Mouse (Mus musculus) small intestine, adult 2 months (tissue): Measurements from ENCODE around the gene Trip6.

Experiments used
- CTCF ChIP-seq: fragments of 200-500 bp; IDR thresholded peaks from 2 replicates; pipeline ENCODE4 v1.5.1; 2012; ENCODE audit warnings: low read depth, mild to moderate bottlenecking, control low read depth, inconsistent platforms, low read length, moderate library complexity, mixed read lengths; ENCODE audit not compliant: insufficient replicate concordance, insufficient read length; ENCODE audit errors: extremely low read depth
- POLR2A ChIP-seq: fragments of 200-500 bp; IDR thresholded peaks from 2 replicates; pipeline ENCODE4 v1.6.1; 2012; ENCODE audit warnings: low read depth, mild to moderate bottlenecking, control low read depth, inconsistent platforms, low read length, moderate library complexity

- TF ChIP-seq CTCF (no peak), POLR2A (no peak)
Observed at GRCm38 (mm10) chr5:137342407-137343012, 28.3 kb upstream of the Trip6 start.
